Mouse (Mus musculus) cerebellum, postnatal 14 days (tissue): Measurements from ENCODE around the gene Tcap.
A peak's percentile ranks its signal among the peaks of the same experiment; 100 is the strongest.

Experiments
- DNase-seq, 2 experiments: peaks; one replicate each; pipeline ENCODE4 v3.0.0; 2021; ENCODE audit warnings: mixed read lengths in 2 of 2

The Tcap gene

DNA sequence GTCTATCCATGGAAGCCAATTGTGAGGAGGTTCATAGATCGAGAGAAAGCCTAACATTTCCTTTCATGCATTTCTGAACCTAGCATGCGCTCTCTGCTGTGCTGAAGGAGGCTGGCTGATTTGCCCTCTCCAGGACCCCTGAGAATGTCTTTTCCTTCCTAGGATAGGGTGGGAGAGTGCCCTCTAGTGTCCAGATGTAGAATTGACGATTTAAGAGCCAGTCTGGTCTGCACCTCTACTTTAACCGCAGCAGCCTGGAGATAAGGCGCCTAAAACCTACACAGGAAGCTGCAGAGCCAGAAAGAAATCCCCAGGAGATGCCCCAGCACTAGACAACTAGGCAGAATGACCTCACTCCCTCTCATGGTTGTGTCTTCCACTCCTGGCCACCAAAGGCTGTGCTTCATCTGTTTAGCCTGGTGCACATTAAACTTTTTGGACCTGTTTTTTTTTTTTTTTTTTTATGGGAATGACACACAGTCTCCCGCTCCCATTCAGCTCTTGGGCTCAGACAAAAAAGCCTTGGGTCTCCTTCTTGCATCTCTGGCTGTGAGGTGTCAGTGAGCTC lies 27.8 kb upstream of the Tcap start:
- DNase-seq, result peak; percentile 78 to 79

- no peak for DNase-seq
These were observed 26.8 kb upstream of the Tcap start for GRCm38 (mm10) chr11:98356625-98357394.

- no peak for DNase-seq
These were observed 26.0 kb upstream of the Tcap start for GRCm38 (mm10) chr11:98357396-98358160.

DNA sequence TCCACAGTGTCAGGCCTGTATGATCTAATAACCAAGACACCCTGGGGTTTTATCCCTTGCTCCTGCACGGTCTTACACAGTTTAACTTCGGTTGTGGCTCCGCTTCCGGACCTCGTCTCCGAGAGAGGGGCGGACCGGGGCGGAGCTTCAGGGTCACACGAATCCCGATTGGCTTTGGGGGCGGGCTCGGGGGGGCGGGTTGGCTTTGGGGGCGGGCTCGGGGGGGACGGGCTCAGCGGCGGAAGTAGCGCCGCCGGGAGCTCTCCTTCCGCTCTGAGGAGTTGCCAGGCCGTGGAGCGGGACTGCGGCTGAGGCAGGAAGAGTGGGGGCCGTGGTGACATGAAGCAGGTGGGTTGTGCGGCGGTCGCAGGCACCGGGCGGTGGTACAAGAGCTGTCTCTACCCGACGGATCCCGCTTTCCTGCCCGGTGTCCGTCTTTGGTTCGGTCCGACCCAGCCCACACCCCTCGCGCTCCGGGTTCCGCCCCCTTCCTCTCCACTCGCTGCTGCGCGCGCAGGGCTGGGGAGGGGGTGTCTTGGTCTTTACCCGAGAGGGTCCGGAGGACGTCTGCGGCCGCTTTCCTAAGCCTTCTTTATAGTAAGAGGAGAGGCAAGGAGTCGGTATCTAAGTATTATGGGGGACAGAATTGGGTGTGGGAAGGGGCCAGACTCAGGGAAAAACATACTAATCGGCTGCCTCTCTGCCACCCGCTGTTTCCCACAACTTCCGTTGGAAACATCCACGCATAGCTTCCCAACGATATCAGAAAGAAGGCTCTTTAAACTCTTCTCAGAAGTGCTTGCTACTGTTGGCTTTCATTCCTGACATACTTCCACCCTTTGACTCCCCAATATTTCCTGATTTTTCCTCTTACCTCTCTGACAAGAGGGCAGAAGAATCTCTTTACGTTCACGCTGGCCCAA lies 25.2 kb upstream of the Tcap start, which contains the start of gene Stard3:
Stard3 (plus strand) TSS at position 208 of the 923 bp plus-strand sequence.
- DNase-seq, result peak; percentile 87 to 92

DNA sequence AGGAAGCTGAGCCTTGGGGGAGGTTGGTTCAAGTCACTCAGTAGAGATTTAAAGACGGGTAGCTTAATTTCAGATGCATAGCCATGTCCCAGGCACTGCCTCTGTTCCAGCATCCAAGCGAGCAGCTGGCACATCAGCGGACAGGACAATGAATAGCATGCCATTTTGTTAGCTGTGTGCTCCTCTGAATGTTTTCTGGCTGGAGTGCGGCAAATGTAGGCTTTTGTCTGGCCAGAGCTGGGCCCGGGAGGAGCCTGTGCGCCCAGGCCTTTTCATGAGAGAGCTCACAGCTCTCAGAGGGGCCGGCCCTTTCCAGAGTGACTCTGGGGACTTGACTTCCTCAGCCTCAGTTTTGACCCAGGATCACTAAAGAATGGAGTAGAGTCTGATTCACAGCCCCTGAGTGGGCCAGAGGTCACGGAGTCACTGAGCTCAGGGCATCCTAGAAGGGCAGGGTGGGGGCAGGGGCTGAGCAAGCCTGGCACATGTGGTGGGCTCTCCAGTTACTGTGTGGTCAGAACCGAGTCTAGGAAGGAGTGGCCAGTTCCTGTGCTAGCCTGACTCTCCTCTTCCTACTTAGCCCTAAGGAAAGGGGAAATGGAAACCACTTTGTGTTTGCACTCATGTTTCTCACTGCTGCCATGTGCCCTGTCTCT lies 22.6 kb upstream of the Tcap start:
- no peak for DNase-seq

DNA sequence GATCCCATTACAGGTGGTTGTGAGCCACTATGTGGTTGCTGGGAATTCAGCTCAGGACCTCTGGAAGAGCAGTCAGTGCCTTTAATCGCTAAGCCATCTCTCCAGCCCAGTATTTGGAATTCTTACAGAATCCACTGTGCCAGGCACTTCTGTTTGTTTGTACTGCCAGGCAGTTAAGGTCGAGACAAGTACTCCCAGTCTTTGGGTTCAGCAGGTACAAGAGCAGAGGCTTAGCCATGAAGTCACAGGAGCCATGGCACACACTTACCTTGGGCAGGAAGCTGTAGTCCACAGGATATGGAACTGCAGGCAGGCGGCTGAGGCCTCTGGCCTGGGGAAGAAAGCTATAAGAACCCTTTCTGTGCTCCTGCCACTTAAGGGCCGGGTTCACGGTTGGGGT lies 19.8 kb upstream of the Tcap start:
- no peak for DNase-seq

DNA sequence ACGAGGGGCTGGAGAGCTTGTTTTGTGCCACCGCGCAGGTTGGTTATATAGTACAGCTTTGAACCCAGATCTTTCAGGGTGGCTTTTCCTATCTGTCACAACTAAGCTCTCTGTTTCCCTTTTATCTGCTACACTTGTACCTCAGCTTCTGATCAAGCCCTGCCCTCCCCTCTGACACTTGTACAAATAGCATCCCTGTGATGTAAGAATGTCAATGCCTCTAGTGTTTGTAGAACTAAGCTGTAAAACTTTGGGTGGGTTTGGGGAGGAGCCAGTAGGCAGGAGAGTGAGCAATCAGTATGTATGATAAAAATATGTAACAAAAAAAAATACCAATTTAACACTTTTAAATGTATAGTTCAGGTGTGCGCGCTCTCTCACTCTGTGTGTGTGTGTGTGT lies 19.2 kb upstream of the Tcap start:
- DNase-seq, result no peak

DNA sequence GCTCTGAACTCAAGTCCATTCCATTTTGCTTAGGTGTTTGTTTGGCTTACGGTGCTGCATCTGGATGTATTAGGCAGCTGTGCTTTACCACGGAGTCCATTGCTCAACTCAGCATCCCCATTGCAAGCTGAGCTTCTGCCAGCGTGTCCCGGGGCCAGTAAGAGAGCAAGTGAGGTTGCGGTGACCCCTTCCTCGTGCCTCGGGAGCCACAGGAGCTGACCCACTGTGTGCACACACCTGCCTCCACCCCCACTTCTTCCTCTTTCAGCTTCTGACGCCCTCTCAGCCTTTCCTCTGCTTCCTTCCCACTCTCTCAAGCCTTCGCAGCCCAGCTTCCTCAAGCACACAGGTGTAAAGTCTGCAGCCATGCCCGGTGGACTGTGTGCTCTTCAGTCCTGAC lies 17.3 kb upstream of the Tcap start:
- no peak for DNase-seq

DNA sequence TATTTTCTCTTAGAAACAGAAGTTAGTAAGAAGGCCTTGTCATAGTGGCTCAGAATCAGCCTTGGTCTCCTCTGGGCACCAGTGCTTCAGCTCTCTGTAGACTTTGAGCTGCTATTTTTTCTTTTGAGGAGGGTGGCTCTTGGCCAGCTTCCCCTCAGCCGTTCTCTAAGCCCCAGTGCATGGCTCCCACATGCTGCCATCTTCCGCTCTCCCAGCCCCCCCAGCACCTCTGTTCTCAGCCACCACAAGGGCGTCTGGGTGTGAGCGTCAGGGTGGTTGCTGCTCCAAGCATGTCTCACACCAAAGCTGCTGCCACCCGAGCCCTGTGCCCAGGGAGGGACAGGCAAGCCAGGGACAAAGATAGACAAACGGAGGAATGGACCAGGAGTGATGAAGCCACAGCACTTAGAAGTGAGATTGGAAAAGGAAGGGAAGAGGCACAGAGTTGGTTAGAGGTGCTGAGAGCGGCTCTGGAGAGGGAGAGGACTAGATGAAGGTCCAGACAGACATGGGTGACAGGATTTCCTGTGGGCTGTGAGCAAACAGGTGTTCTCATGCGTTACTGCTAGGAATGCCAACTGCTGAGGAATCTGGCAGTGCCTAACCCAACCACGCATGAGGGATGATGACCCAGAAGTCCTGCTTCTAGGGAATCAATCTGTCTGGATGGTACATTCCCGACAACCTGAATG lies 16.3 kb upstream of the Tcap start:
- DNase-seq, result no peak

DNA sequence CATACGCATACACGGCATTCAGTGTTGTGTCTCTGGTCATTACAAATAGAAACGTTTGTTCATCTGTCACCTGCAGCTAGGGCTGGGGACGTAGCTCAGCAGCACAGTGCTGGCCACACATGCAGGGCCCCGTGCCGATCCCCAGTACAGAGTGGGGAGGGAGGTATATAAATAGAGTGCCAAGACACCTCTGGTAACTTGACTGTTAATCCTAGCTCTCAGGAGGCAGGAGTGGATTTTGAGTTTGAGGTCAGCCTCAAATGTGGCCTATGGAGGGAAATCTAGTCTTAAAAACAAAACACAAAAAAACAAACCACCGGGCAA lies 15.8 kb upstream of the Tcap start:
- DNase-seq, result no peak

GRCm38 (mm10) chr11:98369337-98369736 lies 14.3 kb upstream of the Tcap start:
- peak; percentile 73 to 78 for DNase-seq

GRCm38 (mm10) chr11:98370588-98370987 lies 13.0 kb upstream of the Tcap start:
- DNase-seq, result peak; percentile 42 to 51

DNA sequence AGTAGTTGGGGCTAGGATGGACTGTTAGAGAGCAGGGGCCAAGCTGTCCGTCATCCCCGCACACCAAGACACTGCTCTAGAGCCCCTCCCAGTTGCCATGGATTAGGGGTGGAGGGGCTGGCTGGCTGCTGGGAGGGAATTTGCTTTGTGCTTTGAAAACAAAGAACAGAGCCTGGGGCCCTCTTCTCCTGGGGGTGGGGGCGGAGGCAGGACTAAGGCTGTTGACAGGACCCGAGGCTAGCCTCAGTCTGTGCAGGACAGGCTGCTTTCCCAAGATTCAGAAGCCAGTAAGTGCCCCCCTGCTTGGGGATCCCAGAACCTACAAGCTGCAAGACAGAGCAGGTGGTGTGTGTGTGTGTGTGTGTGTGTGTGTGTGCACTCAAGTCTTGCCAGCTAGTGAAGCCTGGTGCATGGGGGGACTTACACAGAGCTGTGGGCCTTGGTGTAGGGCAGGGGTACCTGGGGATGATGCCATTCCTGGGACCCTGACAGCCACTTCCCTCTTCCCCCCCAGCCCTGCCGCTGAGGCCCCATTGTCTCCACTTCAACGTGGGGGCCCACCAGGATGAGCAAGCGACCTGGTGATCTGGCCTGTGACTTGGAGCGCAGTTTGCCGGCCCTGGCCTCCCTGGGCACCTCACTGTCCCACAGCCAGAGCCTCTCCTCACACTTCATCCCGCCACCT lies 11.9 kb upstream of the Tcap start:
- DNase-seq, result peak; percentile 58 to 69

- peak; percentile 83 to 90 for DNase-seq
These were observed 11.2 kb upstream of the Tcap start for GRCm38 (mm10) chr11:98372406-98372805.

GRCm38 (mm10) chr11:98373244-98373643 lies 10.4 kb upstream of the Tcap start:
- DNase-seq, result no peak

DNA sequence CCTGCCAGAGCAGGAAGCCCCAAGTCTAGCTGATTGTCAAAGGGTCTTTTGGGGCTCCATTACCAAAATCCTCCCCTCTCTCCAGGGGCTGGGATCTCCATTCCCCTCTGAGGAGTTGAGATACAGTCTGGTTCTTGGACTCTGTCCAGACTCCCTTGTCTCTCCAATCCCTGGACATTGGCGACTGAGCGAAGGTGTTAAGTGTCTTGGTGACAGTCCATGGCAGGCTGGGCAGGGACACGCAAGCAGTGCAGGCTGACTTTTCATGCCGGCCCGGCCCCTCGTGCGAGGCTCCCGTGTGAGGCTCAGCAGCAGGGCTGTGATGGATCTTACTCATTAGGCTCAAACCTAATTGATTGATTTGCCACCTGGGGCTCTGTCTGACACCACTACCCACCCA lies 9.3 kb upstream of the Tcap start:
- DNase-seq, result peak in 1 of 2 experiments; percentile 30

GRCm38 (mm10) chr11:98376756-98377155 lies 6.9 kb upstream of the Tcap start:
- DNase-seq, result peak in 1 of 2 experiments; percentile 11

GRCm38 (mm10) chr11:98377787-98378186 lies 5.8 kb upstream of the Tcap start:
- peak in 1 of 2 experiments; percentile 18 for DNase-seq

- DNase-seq, result peak in 1 of 2 experiments; percentile 19
These were observed 4.2 kb upstream of the Tcap start for GRCm38 (mm10) chr11:98379379-98379778.

GRCm38 (mm10) chr11:98380106-98380505 lies 3.5 kb upstream of the Tcap start:
- DNase-seq, result peak; percentile 92 to 97

GRCm38 (mm10) chr11:98381651-98382050 lies 2.0 kb upstream of the Tcap start:
- peak in 1 of 2 experiments; percentile 56 for DNase-seq
